Mouse (Mus musculus): Measurements from ENCODE around the gene Map3k15.

Gene Map3k15

GRCm38 (mm10) chrX:159988002-159988960 is at the start of gene Map3k15:
Map3k15 (plus strand) TSS chrX:159988433.
- DNase-seq, result peak; percentile 8

DNA sequence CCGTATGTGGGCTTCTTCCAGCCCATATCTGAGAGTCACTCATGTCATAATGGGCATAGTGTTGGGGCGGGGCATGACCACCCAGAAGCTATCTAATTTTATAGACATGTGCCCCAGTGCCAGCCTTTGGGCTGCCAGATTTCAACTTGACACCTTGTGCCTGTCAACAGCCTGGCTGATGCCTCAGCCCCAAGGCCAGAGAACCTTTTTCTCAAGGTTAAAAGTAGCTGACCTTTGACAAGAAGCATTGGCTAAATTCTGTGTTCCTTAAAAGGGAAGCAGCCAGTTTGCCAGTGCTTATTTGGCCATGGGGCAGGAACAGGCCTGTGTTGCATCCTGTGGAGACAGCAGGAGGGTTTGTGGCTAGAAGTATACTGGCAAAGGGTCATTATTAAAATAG is 45.7 kb upstream of the Map3k15 start:
- no peak for DNase-seq

DNA sequence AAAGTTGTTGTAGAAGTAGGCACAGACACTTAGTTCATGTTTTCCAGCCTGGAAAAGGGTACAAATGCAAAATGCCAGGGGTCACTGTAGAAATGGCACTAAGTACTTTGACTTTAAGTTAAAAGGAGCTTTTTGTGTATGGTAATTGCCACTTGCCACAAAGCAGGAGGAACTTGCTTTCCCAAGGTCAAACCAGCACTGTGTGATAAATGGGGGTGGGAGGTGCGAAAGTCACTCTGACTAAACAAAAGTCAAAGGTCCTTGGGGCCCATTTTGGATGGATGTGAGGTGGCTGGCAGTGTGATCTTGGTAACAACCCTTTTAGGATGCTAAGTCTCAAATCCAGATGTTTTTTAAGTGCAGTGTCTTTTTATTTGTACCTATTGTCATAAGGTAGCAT is 44.6 kb upstream of the Map3k15 start:
- DNase-seq, result no peak

DNA sequence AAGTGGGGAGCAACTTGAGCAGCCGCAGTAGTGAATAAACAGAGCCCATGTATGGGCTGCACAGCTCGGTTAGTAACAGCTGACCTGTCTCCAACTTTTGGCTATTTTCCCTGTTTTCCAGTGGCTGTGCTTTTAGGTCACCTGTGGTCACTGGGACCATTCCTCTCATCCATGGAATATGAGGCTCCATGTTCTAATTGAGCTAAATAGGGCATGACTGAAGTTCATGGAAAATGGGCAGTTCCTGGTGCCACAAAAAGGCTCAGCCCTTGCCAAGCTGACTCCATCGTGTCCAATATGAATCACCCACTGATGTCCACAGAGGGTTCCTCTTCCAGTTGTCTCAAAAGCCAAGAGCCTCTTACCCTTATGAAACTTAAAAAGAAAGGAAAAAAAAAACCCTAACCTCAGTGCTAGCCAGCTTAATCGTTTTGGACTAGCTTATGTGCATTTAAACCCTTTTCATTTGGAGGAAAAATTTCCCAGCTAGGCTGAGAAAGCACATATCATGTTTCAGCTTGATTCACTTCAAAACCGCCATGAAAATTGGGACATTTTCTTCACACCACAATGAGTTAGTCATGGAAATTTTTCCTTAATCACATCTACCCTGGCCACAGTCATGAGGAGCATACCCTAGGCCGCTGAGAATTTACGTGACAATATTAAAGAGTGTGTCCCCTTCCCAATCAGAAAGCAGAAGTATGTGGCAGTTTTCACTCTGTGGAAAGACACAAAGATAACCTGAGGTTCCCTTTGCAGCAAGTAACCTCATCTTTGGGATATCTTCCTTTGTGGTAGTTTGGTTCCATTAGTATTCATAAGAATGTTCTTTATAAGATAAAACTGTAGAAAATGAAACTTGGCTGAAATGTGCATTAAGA is 34.4 kb upstream of the Map3k15 start:
- DNase-seq, result no peak

DNA sequence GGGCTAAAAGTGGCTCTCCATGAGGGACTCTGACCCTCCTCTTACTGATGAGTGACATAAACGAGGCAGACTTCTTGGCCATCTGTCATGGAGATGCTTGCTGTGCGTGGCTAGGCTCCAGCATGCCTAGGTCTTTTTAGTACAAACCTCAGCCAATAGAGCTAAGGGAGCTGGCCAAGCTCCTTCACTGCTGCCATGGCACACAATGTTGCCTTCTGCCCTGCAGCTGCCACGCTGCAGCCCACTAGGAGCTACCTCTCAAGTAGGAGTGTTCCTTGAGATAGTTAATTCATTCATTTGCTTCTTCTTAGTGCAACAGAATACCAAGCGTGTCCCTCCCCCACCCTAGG is 33.8 kb upstream of the Map3k15 start:
- no peak for DNase-seq

- no peak for DNase-seq
Measured at GRCm38 (mm10) chrX:159955433-159955832, 32.8 kb upstream of the Map3k15 start.

- DNase-seq, result no peak
Measured at GRCm38 (mm10) chrX:159961385-159961784, 26.8 kb upstream of the Map3k15 start.

DNA sequence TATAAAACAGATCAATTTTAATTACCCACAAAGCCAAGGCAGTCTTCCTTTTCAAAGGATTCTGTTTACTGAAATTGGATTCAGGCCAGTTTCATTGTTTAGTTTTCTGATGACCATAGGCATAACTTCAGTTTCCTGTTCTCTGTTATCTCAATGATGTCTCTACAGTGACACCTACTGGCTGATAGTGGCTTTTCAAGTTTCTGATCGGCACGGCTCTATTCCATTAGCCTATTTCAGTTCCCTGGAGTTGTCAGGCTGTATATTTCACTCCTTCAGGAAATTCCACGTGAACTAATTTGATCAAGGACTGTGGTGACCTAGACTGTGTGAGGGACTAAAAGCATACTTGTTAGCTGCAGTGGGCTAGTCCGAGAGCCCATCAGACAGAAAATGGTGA is 25.0 kb upstream of the Map3k15 start:
- peak; percentile 28 for DNase-seq

DNA sequence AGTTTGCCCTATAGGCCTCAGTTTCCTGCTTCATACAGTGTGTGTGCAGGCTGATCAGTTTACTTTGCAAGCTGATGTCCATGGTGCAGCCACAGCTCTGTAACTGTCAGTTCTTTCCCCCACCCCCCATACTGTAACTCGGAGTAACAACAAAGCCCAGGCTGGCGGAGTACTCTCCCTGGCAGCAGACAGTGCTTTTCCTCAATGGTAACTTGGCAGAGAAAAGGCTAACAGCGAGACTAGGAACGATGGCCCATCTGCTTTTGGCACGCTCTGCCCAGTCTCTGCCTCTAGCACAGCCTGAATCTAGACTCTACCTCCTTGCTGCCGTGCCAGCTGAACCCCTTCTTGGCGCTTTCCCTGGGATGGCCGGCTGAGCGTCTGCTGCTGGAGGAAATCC is 24.3 kb upstream of the Map3k15 start:
- peak; percentile 18 for DNase-seq

DNA sequence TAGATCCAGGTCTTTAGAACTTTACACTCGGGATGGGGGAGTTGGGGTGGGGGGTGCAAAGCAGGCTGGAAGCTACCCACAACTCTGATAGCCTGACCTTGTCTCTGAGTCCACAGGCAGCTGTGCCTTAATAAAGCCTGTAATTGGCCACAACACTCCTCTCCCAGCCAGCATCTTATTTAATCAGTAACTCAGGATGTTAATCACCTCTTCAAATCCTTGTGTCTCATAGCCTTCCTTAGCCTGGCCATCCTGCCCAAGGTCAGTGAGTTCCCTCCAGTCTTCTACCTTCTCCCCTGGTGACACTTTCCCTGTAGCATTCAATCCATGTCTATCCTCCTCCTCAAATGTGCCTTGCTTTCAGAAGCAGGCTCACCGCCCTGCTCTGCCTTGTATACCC is 19.2 kb upstream of the Map3k15 start:
- no peak for DNase-seq

- DNase-seq, result no peak
Measured at GRCm38 (mm10) chrX:159971091-159971779, 17.0 kb upstream of the Map3k15 start.

- DNase-seq, result no peak
Measured at GRCm38 (mm10) chrX:159973730-159974129, 14.5 kb upstream of the Map3k15 start.

GRCm38 (mm10) chrX:159976243-159976642 is 12.0 kb upstream of the Map3k15 start:
- no peak for DNase-seq

DNA sequence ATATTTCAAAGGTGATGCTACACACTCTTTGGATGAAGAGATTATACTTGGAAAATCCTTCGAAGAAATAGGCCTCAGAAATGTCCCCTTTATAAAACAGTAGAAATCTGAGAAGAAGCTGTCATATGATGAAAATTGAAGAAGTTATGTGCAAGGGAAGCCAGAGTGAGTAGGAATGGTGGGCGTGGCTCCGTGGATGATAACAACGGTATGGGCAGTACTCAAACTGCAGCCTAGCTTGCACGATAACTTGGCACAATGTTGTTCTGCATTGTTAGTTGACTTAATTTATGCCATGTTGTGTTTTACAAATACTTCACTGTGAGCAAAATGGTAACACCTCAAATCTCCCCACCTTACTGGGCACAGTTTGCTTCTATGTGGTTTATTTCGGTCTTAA is 7.6 kb downstream of the Map3k15 start:
- DNase-seq, result no peak

DNA sequence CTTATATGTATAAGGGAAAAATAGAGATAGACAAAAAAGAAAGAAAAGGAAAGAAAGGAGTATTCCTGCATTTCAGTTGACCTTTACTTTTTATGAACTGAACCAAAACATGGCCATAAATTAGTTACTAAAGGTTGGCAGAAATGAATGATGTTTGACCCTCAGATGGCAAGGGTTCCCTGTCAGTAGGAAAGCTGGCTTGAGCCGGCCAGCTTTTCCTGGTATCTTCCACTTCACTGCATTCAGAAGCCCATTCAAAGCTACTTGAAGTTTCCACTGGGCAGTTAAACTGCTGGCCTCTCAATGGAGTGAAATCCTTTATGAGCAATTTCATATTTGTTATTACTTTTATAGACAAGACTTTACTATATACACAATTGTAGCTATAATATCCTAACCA is 65.1 kb downstream of the Map3k15 start:
- no peak for DNase-seq

GRCm38 (mm10) chrX:160054643-160055042 is 66.4 kb downstream of the Map3k15 start:
- DNase-seq, result no peak

GRCm38 (mm10) chrX:160091973-160092372 is 103.7 kb downstream of the Map3k15 start:
- no peak for DNase-seq

- DNase-seq, result no peak
Measured at GRCm38 (mm10) chrX:160107817-160108216, 119.6 kb downstream of the Map3k15 start.

GRCm38 (mm10) chrX:160113777-160114176 is 125.5 kb downstream of the Map3k15 start:
- DNase-seq, result no peak

- no peak for DNase-seq
Measured at GRCm38 (mm10) chrX:160116074-160116473, 127.8 kb downstream of the Map3k15 start.

DNA sequence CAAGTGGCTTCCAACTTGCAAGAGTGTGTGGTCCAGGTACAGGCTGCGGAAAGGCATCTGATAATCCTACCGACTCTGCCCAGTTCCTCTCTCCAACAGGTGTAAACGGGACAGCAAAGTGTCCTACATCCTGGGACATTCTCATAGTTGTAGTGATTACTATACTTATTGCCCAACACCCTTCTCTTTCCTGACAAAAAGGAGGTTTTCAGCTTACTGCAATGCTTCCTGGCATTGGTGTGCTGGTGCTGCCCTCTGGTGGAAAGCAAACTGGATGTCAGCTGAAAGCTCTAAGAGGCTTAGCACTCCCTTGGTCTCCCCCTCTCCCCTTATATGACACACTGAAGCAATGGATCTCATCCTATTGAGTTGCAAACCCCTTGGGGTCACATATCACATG is 128.4 kb downstream of the Map3k15 start:
- peak; percentile 23 for DNase-seq

GRCm38 (mm10) chrX:160134136-160134843 is 146.1 kb downstream of the Map3k15 start:
- DNase-seq, result no peak

DNA sequence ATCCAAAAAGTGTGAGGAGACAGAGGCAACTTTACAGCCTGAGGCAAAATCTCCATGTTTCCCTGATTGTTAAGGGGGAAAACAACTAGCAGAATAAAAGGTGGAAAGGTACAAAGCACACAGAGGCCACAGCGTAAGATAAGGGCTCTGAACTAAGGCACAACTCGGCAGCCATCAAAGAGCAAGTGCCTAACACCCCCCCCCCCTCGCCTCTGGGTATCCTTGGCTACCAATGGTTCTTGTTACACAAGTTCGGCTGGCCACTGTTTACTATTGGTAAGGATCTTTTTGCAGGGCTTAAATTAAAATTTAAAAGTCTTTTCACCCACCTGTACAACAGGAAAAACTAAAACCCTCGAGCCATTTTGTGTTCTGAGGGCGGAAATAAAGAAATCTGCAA is 147.5 kb downstream of the Map3k15 start:
- no peak for DNase-seq

Measured in right cerebral cortex, postnatal 25 days (tissue).